Mouse (Mus musculus) heart, embryonic 11.5 days (tissue): ENCODE data around the gene Fanca. TPM values are rescaled to one million over a fixed set of nuclear protein-coding genes. Genes with fewer than 3 reads are reported as not detected.
"Not testable (repeated sequence)": the region's sequence is repeated elsewhere in the genome, so short reads cannot be mapped to it uniquely, and the experiment has no call there.

ENCODE experiments used
- ATAC-seq: fragments of 200-750 bp; cut with Nextera tagmentation; replicated peaks from 2 replicates; pipeline ENCODE4 v1.8.0; 2017; ENCODE audit warnings: moderate library complexity; ENCODE audit not compliant: insufficient number of reproducible peaks, low FRiP score, low TSS enrichment
- H3K27ac ChIP-seq: fragments of 300-500 bp; sonication (generic); 2 replicates; pipeline ENCODE4 v1.5.1; 2014; ENCODE audit warnings: mild to moderate bottlenecking, low read depth, low read length
- H3K27me3 ChIP-seq: fragments of 300-500 bp; sonication (generic); 2 replicates; pipeline ENCODE4 v1.6.1; 2014; ENCODE audit warnings: mild to moderate bottlenecking, low read length, mixed read lengths; ENCODE audit not compliant: control insufficient read depth, insufficient read depth
- H3K36me3 ChIP-seq: fragments of 300-500 bp; sonication (generic); 2 replicates; pipeline ENCODE4 v1.6.1; 2014; ENCODE audit warnings: mild to moderate bottlenecking, low read length, moderate library complexity, mixed read lengths; ENCODE audit not compliant: control insufficient read depth, insufficient read depth
- H3K4me1 ChIP-seq: fragments of 300-500 bp; sonication (generic); 2 replicates; pipeline ENCODE4 v1.6.1; 2014; ENCODE audit warnings: low read length; ENCODE audit not compliant: control insufficient read depth, insufficient read depth
- H3K4me2 ChIP-seq: fragments of 300-500 bp; sonication (generic); 2 replicates; pipeline ENCODE4 v1.6.1; 2014; ENCODE audit warnings: mild to moderate bottlenecking, moderate library complexity
- H3K4me3 ChIP-seq: fragments of 300-500 bp; sonication (generic); 2 replicates; pipeline ENCODE4 v1.5.1; 2014; ENCODE audit warnings: low read depth, low read length
- H3K9ac ChIP-seq: fragments of 300-500 bp; sonication (generic); 2 replicates; pipeline ENCODE4 v1.6.1; 2014; ENCODE audit warnings: mild to moderate bottlenecking, low read depth, low read length, moderate library complexity
- H3K9me3 ChIP-seq: fragments of 300-500 bp; sonication (generic); replicated peaks from 2 replicates; pipeline ENCODE4 v1.6.1; 2016; ENCODE audit warnings: low read length; ENCODE audit not compliant: control insufficient read depth
- WGBS: fragments of 180-500 bp; shearing (Covaris S2); extraction: QIAGEN DNeasy Blood & Tissue Kit; methylation state at CpG from one replicate; pipeline ENCODE4 v1.1.7; 2014; ENCODE audit not compliant: insufficient replicate concordance; 5-methylcytosine and 5-hydroxymethylcytosine counted together
- polyA plus RNA-seq: library from polyadenylated mRNA; unstranded; fragments of >200 nt; fragmentation: Nextera tagmentation; extraction: Ambion mirVana; gene quantifications from 2 replicates; pipeline ENCODE4 v1.2.1, GENCODE M21; 2014

Gene Fanca
- polyA plus RNA-seq, 1 experiment from 2014 or later = 27.7 TPM

GRCm38 (mm10) chr8:123291716-123292115 lies 26.7 kb downstream of the Fanca start:
- no peak for ATAC-seq
- no peak overlapping the region for H3K4me2 ChIP-seq
- peaks cover 23% of the 10 kb centered on the region; the same call in 1 of the 2 replicates for H3K36me3 ChIP-seq
- 56% methylated on average over 8 of the region's 8 CpGs for WGBS
- H3K27ac ChIP-seq = no peak overlapping the region
- H3K9me3 ChIP-seq = no peaks in the 10 kb centered on the region
- no peak overlapping the region for H3K4me3 ChIP-seq
- no peaks in the 10 kb centered on the region for H3K27me3 ChIP-seq
- H3K9ac ChIP-seq = 0 out of 2 replicates have a peak overlapping the region, but pooled peaks have one; percentile 28
- H3K4me1 ChIP-seq = peaks cover 4% of the 10 kb centered on the region; the same call in 1 of the 2 replicates

DNA sequence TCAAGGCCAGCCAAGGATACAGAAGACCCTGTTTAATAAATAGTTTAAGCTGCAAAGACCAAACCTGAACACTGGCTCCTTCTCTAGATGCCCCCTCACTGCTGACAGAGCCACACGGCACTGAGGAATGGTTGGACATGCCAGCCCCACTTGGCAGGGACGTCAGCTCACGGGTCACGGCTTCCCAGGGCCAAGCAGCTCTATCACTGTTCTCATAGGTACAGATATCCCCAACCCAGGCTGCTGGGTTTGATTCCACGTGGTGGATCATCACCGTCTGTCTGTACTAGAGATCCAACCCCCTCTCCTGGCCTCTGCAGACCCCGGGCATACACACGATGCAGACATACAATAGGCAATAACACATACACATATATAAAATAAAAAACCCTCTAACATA lies 27.7 kb downstream of the Fanca start:
- Histone ChIP-seq H3K27me3 (no peaks in the 10 kb centered on the region), H3K36me3 (peaks cover 20% of the 10 kb centered on the region; the same call in 1 of the 2 replicates), H3K4me1 (peaks cover 4% of the 10 kb centered on the region; the same call in 1 of the 2 replicates), H3K4me2 (no peak overlapping the region), H3K9me3 (no peaks in the 10 kb centered on the region), H3K27ac (no peak overlapping the region), H3K9ac (no peak overlapping the region), H3K4me3 (no peak overlapping the region)
- no peak for ATAC-seq
- WGBS = 90% methylated on average over 8 of the region's 8 CpGs

DNA sequence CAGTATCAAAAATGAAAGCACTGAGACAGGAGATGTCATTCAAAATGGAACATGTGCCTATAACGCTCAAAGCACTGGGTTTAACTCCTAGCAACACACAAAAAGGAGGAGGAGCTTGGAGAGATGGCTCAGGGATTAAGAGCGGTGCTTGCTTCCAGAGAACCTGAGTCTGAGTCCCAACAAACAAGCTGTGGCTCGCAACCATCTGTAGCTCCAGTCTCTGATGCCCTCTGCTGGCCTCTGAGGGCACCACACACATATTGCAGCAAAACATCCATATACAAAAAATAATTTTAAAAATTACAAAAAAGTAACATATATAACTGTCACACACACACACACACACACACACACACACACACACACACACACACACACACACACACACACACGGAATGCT lies 28.2 kb downstream of the Fanca start:
- 75% methylated on average over 4 of the region's 4 CpGs for WGBS
- H3K9ac ChIP-seq = no peak overlapping the region
- no peaks in the 10 kb centered on the region for H3K27me3 ChIP-seq
- peaks cover 4% of the 10 kb centered on the region; the same call in 1 of the 2 replicates for H3K4me1 ChIP-seq
- no peak overlapping the region for H3K4me2 ChIP-seq
- no peak overlapping the region for H3K4me3 ChIP-seq
- H3K36me3 ChIP-seq = peaks cover 20% of the 10 kb centered on the region; the same call in 1 of the 2 replicates
- H3K27ac ChIP-seq = no peak overlapping the region
- no peak for ATAC-seq
- no peaks in the 10 kb centered on the region for H3K9me3 ChIP-seq

DNA sequence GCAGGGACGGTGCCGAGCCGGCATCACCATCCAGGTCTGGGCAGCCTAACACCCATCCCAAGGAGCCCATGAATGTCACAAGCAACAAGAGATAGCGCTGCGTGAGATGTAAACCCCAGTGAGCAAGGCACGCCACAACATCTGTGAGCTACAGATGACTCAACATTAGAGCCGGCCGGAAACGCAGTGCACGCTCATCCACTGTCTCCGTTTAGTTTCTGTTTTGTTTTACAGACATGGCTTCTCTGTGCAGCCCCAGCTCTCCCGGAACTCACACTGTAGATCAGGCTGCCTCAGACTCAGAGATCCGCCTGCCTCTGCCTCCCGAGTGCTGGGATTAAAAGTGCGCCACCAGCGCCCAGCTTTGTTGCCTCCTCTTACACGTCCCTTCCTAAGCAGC lies 31.0 kb downstream of the Fanca start:
- Histone ChIP-seq H3K4me2 (no peak overlapping the region), H3K27ac (no peak overlapping the region), H3K27me3 (no peaks in the 10 kb centered on the region), H3K4me3 (no peak overlapping the region), H3K9ac (no peak overlapping the region), H3K36me3 (peaks cover 18% of the 10 kb centered on the region; the same call in 1 of the 2 replicates), H3K9me3 (no peaks in the 10 kb centered on the region), H3K4me1 (peaks cover 7% of the 10 kb centered on the region; the same call in 1 of the 2 replicates)
- WGBS = 91% methylated on average over 17 of the region's 17 CpGs
- ATAC-seq = no peak

DNA sequence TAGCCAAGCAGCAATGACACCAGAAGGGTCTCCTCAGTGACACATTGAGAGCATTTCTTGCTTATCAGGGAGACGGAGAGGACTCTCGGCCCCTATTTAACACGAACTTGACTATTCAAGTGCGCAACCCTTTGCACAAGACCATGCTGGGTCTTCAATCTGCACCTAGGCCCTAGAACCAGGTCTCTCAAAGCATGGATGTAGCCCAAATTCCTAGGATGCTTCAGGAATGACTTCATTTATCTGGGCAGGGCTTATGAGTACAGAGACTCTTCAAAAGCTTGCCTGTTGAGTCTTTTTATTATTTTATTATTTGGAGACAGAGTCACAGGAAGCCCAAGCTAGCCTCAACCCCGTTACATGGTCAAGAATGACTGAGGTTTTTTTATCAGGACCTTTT lies 33.9 kb downstream of the Fanca start:
- Histone ChIP-seq H3K9me3 (no peaks in the 10 kb centered on the region), H3K27me3 (no peaks in the 10 kb centered on the region), H3K4me3 (no peak overlapping the region), H3K36me3 (peaks cover 17% of the 10 kb centered on the region; the same call in 1 of the 2 replicates), H3K27ac (no peak overlapping the region), H3K9ac (0 out of 2 replicates have a peak overlapping the region, but pooled peaks have one; percentile 28), H3K4me1 (peaks cover 3% of the 10 kb centered on the region; the same call in 1 of the 2 replicates), H3K4me2 (no peak overlapping the region)
- 49% methylated on average over 5 of the region's 5 CpGs for WGBS
- ATAC-seq = no peak

DNA sequence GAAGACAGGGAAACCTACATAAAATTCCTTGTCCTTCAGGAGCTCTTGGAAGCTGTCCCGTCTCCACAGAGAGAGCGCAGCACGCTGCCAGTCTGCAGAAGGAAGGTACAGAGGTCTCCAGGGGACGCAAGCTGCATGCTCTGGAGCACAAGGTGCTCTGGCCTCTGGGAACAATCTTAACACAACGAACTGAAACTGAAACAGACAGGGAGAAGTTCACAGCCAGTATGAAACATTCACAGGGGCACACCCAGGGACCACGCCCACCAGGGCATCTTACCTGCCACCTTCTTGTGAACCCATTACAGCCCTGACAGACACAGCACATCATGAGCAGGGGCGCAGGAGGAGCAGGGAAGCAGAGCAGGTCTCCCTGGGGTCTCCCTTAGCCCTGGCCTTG lies 34.4 kb downstream of the Fanca start:
- no peaks in the 10 kb centered on the region for H3K9me3 ChIP-seq
- no peak overlapping the region for H3K27ac ChIP-seq
- 0 out of 2 replicates have a peak overlapping the region, but pooled peaks have one; percentile 28 for H3K9ac ChIP-seq
- H3K36me3 ChIP-seq = peaks cover 16% of the 10 kb centered on the region; the same call in 1 of the 2 replicates
- no peak overlapping the region for H3K4me2 ChIP-seq
- peaks cover 3% of the 10 kb centered on the region; the same call in 1 of the 2 replicates for H3K4me1 ChIP-seq
- no peak overlapping the region for H3K4me3 ChIP-seq
- WGBS = 80% methylated on average over 7 of the region's 7 CpGs
- no peaks in the 10 kb centered on the region for H3K27me3 ChIP-seq
- ATAC-seq = no peak

GRCm38 (mm10) chr8:123282994-123283393 lies 35.4 kb downstream of the Fanca start:
- peaks cover 14% of the 10 kb centered on the region; the same call in 1 of the 2 replicates for H3K36me3 ChIP-seq
- not testable (repeated sequence) for H3K27ac ChIP-seq, ATAC-seq, H3K4me3 ChIP-seq, H3K9me3 ChIP-seq, H3K4me2 ChIP-seq, H3K9ac ChIP-seq, H3K27me3 ChIP-seq, H3K4me1 ChIP-seq
- 91% methylated on average over 5 of the region's 6 CpGs for WGBS

DNA sequence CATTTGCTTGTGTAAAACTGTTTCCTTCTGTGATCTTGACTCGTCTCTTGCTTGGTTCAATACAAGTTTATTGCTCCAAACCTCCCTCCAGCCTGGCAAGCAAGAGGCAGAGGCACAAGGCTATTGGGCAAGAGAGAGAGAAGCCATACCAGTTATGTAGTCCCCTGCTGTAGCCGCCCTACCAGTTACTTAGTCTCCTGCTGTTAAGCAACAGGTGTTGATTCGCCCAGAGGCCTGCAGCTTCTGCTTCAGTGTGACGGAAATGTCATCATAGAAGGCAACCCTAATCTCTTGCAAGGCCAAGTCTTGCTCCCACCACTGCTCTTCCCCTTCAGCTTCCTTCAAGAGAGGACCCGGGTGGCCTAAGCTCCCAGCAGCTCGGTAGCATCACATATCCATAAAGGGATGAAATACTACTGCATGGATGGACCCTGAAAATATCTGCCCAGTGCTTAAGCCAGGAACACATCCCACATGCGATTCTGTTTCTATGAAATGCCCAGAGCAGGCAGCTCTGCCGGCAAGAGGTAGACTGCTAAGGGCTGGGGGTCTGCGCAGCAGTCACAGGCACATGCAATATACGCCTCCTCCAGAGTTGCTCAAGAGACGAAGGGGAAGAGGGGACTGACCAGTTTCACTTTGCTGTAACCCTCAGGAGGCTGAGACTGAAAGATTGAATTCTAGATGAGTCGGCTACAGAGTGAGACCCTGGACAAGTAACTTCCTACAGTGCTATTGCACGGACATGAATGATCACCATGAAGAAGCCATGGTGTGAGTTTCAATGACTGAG lies 37.9 kb downstream of the Fanca start:
- Histone ChIP-seq H3K4me3 (no peak overlapping the region), H3K9me3 (no peaks in the 10 kb centered on the region), H3K4me1 (peaks cover 3% of the 10 kb centered on the region; the same call in 1 of the 2 replicates), H3K4me2 (no peak overlapping the region), H3K36me3 (peaks cover 12% of the 10 kb centered on the region; the same call in 1 of the 2 replicates), H3K27ac (no peak overlapping the region), H3K9ac (no peak overlapping the region), H3K27me3 (no peaks in the 10 kb centered on the region)
- no peak for ATAC-seq
- WGBS = 83% methylated on average over 13 of the region's 13 CpGs
